Mouse (Mus musculus): ENCODE data around the gene Zbtb37. TPM values are rescaled to one million over a fixed set of nuclear protein-coding genes. Genes with fewer than 3 reads are reported as not detected.
"Not testable (repeated sequence)": the region's sequence is repeated elsewhere in the genome, so short reads cannot be mapped to it uniquely, and the experiment has no call there.

The Zbtb37 gene
- total RNA-seq, 2 experiments from 2014 or later = 3.6 to 7.1 TPM

- 0 out of 2 replicates have a peak, but pooled peaks have one; percentile 0 for ATAC-seq (replicated peaks; ENCODE audit: poor library complexity)
Measured at GRCm38 (mm10) chr1:161033856-161034434, 704 bp downstream of the Zbtb37 start.

GRCm38 (mm10) chr1:161032345-161032744, 2.3 kb downstream of the Zbtb37 start:
- no peak for ATAC-seq (replicated peaks; ENCODE audit: poor library complexity)

- no peak for ATAC-seq (replicated peaks; ENCODE audit: poor library complexity)
Measured at GRCm38 (mm10) chr1:161031881-161032280, 2.8 kb downstream of the Zbtb37 start.

- peak; percentile 10; the same call in 1 of the 2 replicates for ATAC-seq (replicated peaks; ENCODE audit: poor library complexity)
Measured at GRCm38 (mm10) chr1:161030058-161030457, 4.6 kb downstream of the Zbtb37 start.

GRCm38 (mm10) chr1:161028427-161028826, 6.2 kb downstream of the Zbtb37 start:
- not testable (repeated sequence) for ATAC-seq (replicated peaks; ENCODE audit: poor library complexity)

GRCm38 (mm10) chr1:161027196-161027595, 7.5 kb downstream of the Zbtb37 start:
- ATAC-seq (replicated peaks; ENCODE audit: poor library complexity) = 0 out of 2 replicates have a peak, but pooled peaks have one; percentile 32

GRCm38 (mm10) chr1:161025410-161026210, 9.0 kb downstream of the Zbtb37 start:
- ATAC-seq (replicated peaks; ENCODE audit: poor library complexity) = no peak

- no peak for ATAC-seq (replicated peaks; ENCODE audit: poor library complexity)
Measured at GRCm38 (mm10) chr1:161020051-161020450, 14.6 kb downstream of the Zbtb37 start.

GRCm38 (mm10) chr1:161016378-161016777, 18.3 kb downstream of the Zbtb37 start:
- no peak for ATAC-seq (replicated peaks; ENCODE audit: poor library complexity)

- ATAC-seq (replicated peaks; ENCODE audit: poor library complexity) = no peak
Measured at GRCm38 (mm10) chr1:161010436-161010835, 24.2 kb downstream of the Zbtb37 start.

- ATAC-seq (replicated peaks; ENCODE audit: poor library complexity) = no peak
Measured at GRCm38 (mm10) chr1:161008038-161008437, 26.6 kb downstream of the Zbtb37 start.

GRCm38 (mm10) chr1:161006471-161006870, 28.2 kb downstream of the Zbtb37 start:
- no peak for ATAC-seq (replicated peaks; ENCODE audit: poor library complexity)

- no peak for ATAC-seq (replicated peaks; ENCODE audit: poor library complexity)
Measured at GRCm38 (mm10) chr1:161005526-161005925, 29.1 kb downstream of the Zbtb37 start.

GRCm38 (mm10) chr1:161004942-161005341, 29.7 kb downstream of the Zbtb37 start:
- no peak for ATAC-seq (replicated peaks; ENCODE audit: poor library complexity)

GRCm38 (mm10) chr1:160993851-160994250, 40.8 kb downstream of the Zbtb37 start:
- no peak for ATAC-seq (replicated peaks; ENCODE audit: poor library complexity)

- ATAC-seq (replicated peaks; ENCODE audit: poor library complexity) = no peak
Measured at GRCm38 (mm10) chr1:160989395-160989794, 45.3 kb downstream of the Zbtb37 start.

- ATAC-seq (replicated peaks; ENCODE audit: poor library complexity) = no peak
Measured at GRCm38 (mm10) chr1:160986881-160987635, 47.6 kb downstream of the Zbtb37 start.

- no peak for ATAC-seq (replicated peaks; ENCODE audit: poor library complexity)
Measured at GRCm38 (mm10) chr1:160985477-160985876, 49.2 kb downstream of the Zbtb37 start.

GRCm38 (mm10) chr1:160984731-160985130, 49.9 kb downstream of the Zbtb37 start:
- ATAC-seq (replicated peaks; ENCODE audit: poor library complexity) = not testable (repeated sequence)

GRCm38 (mm10) chr1:160982887-160983286, 51.8 kb downstream of the Zbtb37 start:
- ATAC-seq (replicated peaks; ENCODE audit: poor library complexity) = no peak

GRCm38 (mm10) chr1:160981337-160981736, 53.3 kb downstream of the Zbtb37 start:
- ATAC-seq (replicated peaks; ENCODE audit: poor library complexity) = no peak

Data from megakaryocyte progenitor cell, adult 5-6 weeks (primary cell).